Mouse (Mus musculus): ENCODE data around the gene Iqcd. TPM values are rescaled to one million over a fixed set of nuclear protein-coding genes. Genes with fewer than 3 reads are reported as not detected.

Gene Iqcd
- polyA plus RNA-seq, 1 experiment = 0.33 TPM

GRCm38 (mm10) chr5:120574469-120575063 is 14.2 kb upstream of the Iqcd start:
- no peaks in the 10 kb centered on the region for H3K27me3 ChIP-seq (ENCODE audit: control insufficient read depth, insufficient read depth, insufficient read length)
- peaks cover 20% of the 10 kb centered on the region for H3K36me3 ChIP-seq (ENCODE audit: control insufficient read depth, insufficient read depth)
- TF ChIP-seq FOSL1 (IDR thresholded peaks at IDR 0.05; ENCODE audit: insufficient read depth, low read length, poor library complexity, severe bottlenecking) = no peak
- no peak for TF ChIP-seq CEBPB (IDR thresholded peaks at IDR 0.05; ENCODE audit: low read depth)
- no peak for TF ChIP-seq MYOD1 (IDR thresholded peaks at IDR 0.05; ENCODE audit: control insufficient read depth, insufficient read length, low read depth)
- TF ChIP-seq USF1 (IDR thresholded peaks at IDR 0.05; ENCODE audit: low read depth) = no peak
- TF ChIP-seq CTCF (IDR thresholded peaks at IDR 0.05; ENCODE audit: control insufficient read depth, insufficient read depth, insufficient read length) = no peak
- no peak for TF ChIP-seq MYOG (IDR thresholded peaks at IDR 0.05; ENCODE audit: control insufficient read depth, extremely low read depth, insufficient read length)
- no peak for TF ChIP-seq MAX (IDR thresholded peaks at IDR 0.05)
- H3K79me2 ChIP-seq (ENCODE audit: control insufficient read depth, insufficient read depth) = peaks cover 89% of the 10 kb centered on the region
- H3K79me3 ChIP-seq (ENCODE audit: low read depth) = peaks cover 57% of the 10 kb centered on the region
- no peak overlapping the region for H3K4me3 ChIP-seq (ENCODE audit: insufficient read depth, poor library complexity, severe bottlenecking)
- H3ac ChIP-seq (ENCODE audit: control insufficient read depth, insufficient read length, low read depth) = no peak overlapping the region

- TF ChIP-seq MAX (IDR thresholded peaks at IDR 0.05) (no peak), MYOD1 (IDR thresholded peaks at IDR 0.05; ENCODE audit: control insufficient read depth, insufficient read length, low read depth) (peak; percentile 80)
- Histone ChIP-seq H3K4me3 (ENCODE audit: insufficient read depth, poor library complexity, severe bottlenecking) (no peak overlapping the region), H3K36me3 (ENCODE audit: control insufficient read depth, insufficient read depth) (peaks cover 25% of the 10 kb centered on the region), H3K79me3 (ENCODE audit: low read depth) (peaks cover 53% of the 10 kb centered on the region), H3K27me3 (ENCODE audit: control insufficient read depth, insufficient read depth, insufficient read length) (no peaks in the 10 kb centered on the region), H3K79me2 (ENCODE audit: control insufficient read depth, insufficient read depth) (peaks cover 87% of the 10 kb centered on the region), H3ac (ENCODE audit: control insufficient read depth, insufficient read length, low read depth) (no peak overlapping the region)
Observed at GRCm38 (mm10) chr5:120576781-120577301, 12.0 kb upstream of the Iqcd start.

GRCm38 (mm10) chr5:120577935-120578441 is 10.8 kb upstream of the Iqcd start:
- Histone ChIP-seq H3K79me3 (ENCODE audit: low read depth) (peaks cover 45% of the 10 kb centered on the region), H3ac (ENCODE audit: control insufficient read depth, insufficient read length, low read depth) (peak overlapping the region; percentile 42), H3K36me3 (ENCODE audit: control insufficient read depth, insufficient read depth) (peaks cover 28% of the 10 kb centered on the region), H3K27me3 (ENCODE audit: control insufficient read depth, insufficient read depth, insufficient read length) (no peaks in the 10 kb centered on the region), H3K79me2 (ENCODE audit: control insufficient read depth, insufficient read depth) (peaks cover 79% of the 10 kb centered on the region), H3K4me3 (ENCODE audit: insufficient read depth, poor library complexity, severe bottlenecking) (no peak overlapping the region)
- TF ChIP-seq FOSL1 (IDR thresholded peaks at IDR 0.05; ENCODE audit: insufficient read depth, low read length, poor library complexity, severe bottlenecking) (no peak), MAX (IDR thresholded peaks at IDR 0.05) (peak; percentile 65), MYOD1 (IDR thresholded peaks at IDR 0.05; ENCODE audit: control insufficient read depth, insufficient read length, low read depth) (peak; percentile 74)

GRCm38 (mm10) chr5:120578504-120579081 is 10.2 kb upstream of the Iqcd start:
- H3K79me2 ChIP-seq (ENCODE audit: control insufficient read depth, insufficient read depth) = peaks cover 79% of the 10 kb centered on the region
- no peak overlapping the region for H3K4me3 ChIP-seq (ENCODE audit: insufficient read depth, poor library complexity, severe bottlenecking)
- H3ac ChIP-seq (ENCODE audit: control insufficient read depth, insufficient read length, low read depth) = no peak overlapping the region
- TF ChIP-seq MYOD1 (IDR thresholded peaks at IDR 0.05; ENCODE audit: control insufficient read depth, insufficient read length, low read depth) (peak; percentile 64), FOSL1 (IDR thresholded peaks at IDR 0.05; ENCODE audit: insufficient read depth, low read length, poor library complexity, severe bottlenecking) (no peak), MAX (IDR thresholded peaks at IDR 0.05) (peak; percentile 89)
- peaks cover 42% of the 10 kb centered on the region for H3K79me3 ChIP-seq (ENCODE audit: low read depth)
- peaks cover 28% of the 10 kb centered on the region for H3K36me3 ChIP-seq (ENCODE audit: control insufficient read depth, insufficient read depth)
- H3K27me3 ChIP-seq (ENCODE audit: control insufficient read depth, insufficient read depth, insufficient read length) = no peaks in the 10 kb centered on the region

- Histone ChIP-seq H3ac (ENCODE audit: control insufficient read depth, insufficient read length, low read depth) (peak overlapping the region; percentile 16), H3K36me3 (ENCODE audit: control insufficient read depth, insufficient read depth) (peaks cover 31% of the 10 kb centered on the region), H3K27me3 (ENCODE audit: control insufficient read depth, insufficient read depth, insufficient read length) (no peaks in the 10 kb centered on the region), H3K79me2 (ENCODE audit: control insufficient read depth, insufficient read depth) (peaks cover 79% of the 10 kb centered on the region), H3K4me3 (ENCODE audit: insufficient read depth, poor library complexity, severe bottlenecking) (no peak overlapping the region), H3K79me3 (ENCODE audit: low read depth) (peaks cover 38% of the 10 kb centered on the region)
- TF ChIP-seq FOSL1 (IDR thresholded peaks at IDR 0.05; ENCODE audit: insufficient read depth, low read length, poor library complexity, severe bottlenecking) (no peak), CEBPB (IDR thresholded peaks at IDR 0.05; ENCODE audit: low read depth) (peak; percentile 84), MYOD1 (IDR thresholded peaks at IDR 0.05; ENCODE audit: control insufficient read depth, insufficient read length, low read depth) (peak; percentile 91), CTCF (IDR thresholded peaks at IDR 0.05; ENCODE audit: control insufficient read depth, insufficient read depth, insufficient read length) (no peak), MAX (IDR thresholded peaks at IDR 0.05) (peak; percentile 45), MYOG (IDR thresholded peaks at IDR 0.05; ENCODE audit: control insufficient read depth, extremely low read depth, insufficient read length) (no peak)
Observed at GRCm38 (mm10) chr5:120579211-120579897, 9.5 kb upstream of the Iqcd start.
